Mouse (Mus musculus) heart, postnatal 0 days (tissue): Measurements from ENCODE around the gene Lrrk1. TPM values are rescaled to one million over a fixed set of nuclear protein-coding genes. Genes with fewer than 3 reads are reported as not detected.

Experiments used
- ATAC-seq: fragments of 200-750 bp; cut with Nextera tagmentation; 2 replicates; pipeline ENCODE4 v1.8.0; 2017; ENCODE audit warnings: low read depth, moderate number of reproducible peaks, moderate library complexity; ENCODE audit not compliant: insufficient read depth
- DNase-seq: peaks from one replicate; pipeline ENCODE4 v3.0.0-alpha.2; 2016; ENCODE audit warnings: low spot score
- H3K27ac ChIP-seq: fragments of 300-500 bp; sonication (generic); 2 replicates; pipeline ENCODE4 v1.5.1; 2014; ENCODE audit warnings: low read depth, mild to moderate bottlenecking
- H3K27me3 ChIP-seq: fragments of 300-500 bp; sonication (generic); 2 replicates; pipeline ENCODE4 v1.6.1; 2014; ENCODE audit warnings: low read length, mixed read lengths; ENCODE audit not compliant: control insufficient read depth, insufficient read depth
- H3K36me3 ChIP-seq: fragments of 300-500 bp; sonication (generic); replicated peaks from 2 replicates; pipeline ENCODE4 v1.6.1; 2014; ENCODE audit warnings: low read length, mixed read lengths; ENCODE audit not compliant: control insufficient read depth, insufficient read depth
- H3K4me1 ChIP-seq: fragments of 300-500 bp; sonication (generic); 2 replicates; pipeline ENCODE4 v1.6.1; 2014; ENCODE audit warnings: antibody characterized with exemption; ENCODE audit not compliant: control insufficient read depth, insufficient read depth
- H3K4me2 ChIP-seq: fragments of 300-500 bp; sonication (generic); 2 replicates; pipeline ENCODE4 v1.6.1; 2014; ENCODE audit warnings: low read depth, mild to moderate bottlenecking, low read length, moderate library complexity
- H3K4me3 ChIP-seq: fragments of 300-500 bp; sonication (generic); 2 replicates; pipeline ENCODE4 v1.5.1; 2014; ENCODE audit warnings: low read depth, low read length
- H3K9ac ChIP-seq: fragments of 300-500 bp; sonication (generic); replicated peaks from 2 replicates; pipeline ENCODE4 v1.6.1; 2014; ENCODE audit warnings: low read depth, low read length, mixed read lengths
- H3K9me3 ChIP-seq: fragments of 300-500 bp; sonication (generic); replicated peaks from 2 replicates; pipeline ENCODE4 v1.6.1; 2016; ENCODE audit warnings: low read length; ENCODE audit not compliant: control insufficient read depth
- CTCF ChIP-seq: IDR thresholded peaks from 2 replicates; pipeline ENCODE4 v1.5.1; 2016; ENCODE audit warnings: antibody characterized with exemption, control low read depth, low read depth
- EP300 ChIP-seq: IDR thresholded peaks from 2 replicates; pipeline ENCODE4 v1.6.1; 2016; ENCODE audit warnings: antibody characterized with exemption, low read depth
- WGBS: fragments of 180-500 bp; shearing (Covaris S2); extraction: QIAGEN DNeasy Blood & Tissue Kit; methylation state at CpG from one replicate; pipeline ENCODE4 v1.1.7; 2014; 5-methylcytosine and 5-hydroxymethylcytosine counted together
- polyA plus RNA-seq: library from polyadenylated mRNA; unstranded; fragments of >200 nt; fragmentation: Nextera tagmentation; extraction: Ambion mirVana; gene quantifications from 2 replicates; pipeline ENCODE4 v1.2.1, GENCODE M21; 2015
- total RNA-seq: library from RNA; depleted of rRNA; stranded (reverse); fragments of >200 nt; gene quantifications from 2 replicates; pipeline ENCODE4 v1.2.3, GENCODE M21; 2014; ENCODE audit warnings: low replicate concordance

Gene Lrrk1
- total and polyA plus RNA-seq, 2 experiments from 2014 or later: 4.1 to 10.3 TPM

DNA sequence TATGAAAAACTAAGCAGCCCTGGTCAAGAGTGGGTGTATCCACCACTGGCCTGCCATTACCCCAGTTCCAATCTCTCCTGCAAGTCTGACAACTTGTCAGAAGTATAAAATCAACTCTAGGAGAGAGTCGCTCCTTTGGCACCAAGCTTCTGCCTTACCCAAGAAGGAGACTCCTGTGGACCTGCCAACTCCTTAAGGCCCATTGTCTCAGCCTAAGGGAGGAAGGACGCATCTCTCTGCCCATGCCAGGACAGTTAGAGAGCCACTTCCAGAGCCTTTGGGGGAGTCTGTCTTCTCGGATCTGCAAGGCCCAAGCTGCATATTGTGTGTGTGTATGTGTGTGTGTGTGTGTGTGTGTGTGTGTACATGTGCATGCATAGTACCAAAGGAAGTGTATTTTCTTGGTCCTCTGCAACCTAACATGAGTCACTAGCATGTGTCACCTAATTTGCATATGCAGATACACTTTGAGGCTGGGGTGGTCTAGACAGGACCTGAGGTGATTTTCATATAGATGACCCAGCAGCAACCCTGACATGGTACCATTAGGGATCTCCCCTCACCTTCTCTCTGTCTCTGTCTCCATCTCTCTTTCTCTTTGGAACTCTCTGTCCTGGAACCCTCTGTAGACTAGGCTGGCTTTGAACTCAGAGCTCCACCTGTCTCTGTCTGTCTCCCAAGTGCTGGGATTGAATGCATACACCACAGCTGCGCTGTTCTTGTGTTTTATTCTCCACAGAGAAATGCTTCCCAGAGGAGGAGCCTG is 168.9 kb downstream of the Lrrk1 start:
- no peak overlapping the region for H3K4me2 ChIP-seq
- no peak for ATAC-seq
- 73% methylated on average over 4 of the region's 4 CpGs for WGBS
- H3K4me3 ChIP-seq: no peak overlapping the region
- no peak for DNase-seq
- no peaks in the 10 kb centered on the region for H3K36me3 ChIP-seq
- no peaks in the 10 kb centered on the region for H3K9me3 ChIP-seq
- no peak for TF ChIP-seq CTCF
- no peak for TF ChIP-seq EP300
- H3K27me3 ChIP-seq: no peaks in the 10 kb centered on the region
- peaks cover 16% of the 10 kb centered on the region; the same call in 1 of the 2 replicates for H3K4me1 ChIP-seq
- no peak overlapping the region for H3K9ac ChIP-seq
- peak overlapping the region; percentile 77 for H3K27ac ChIP-seq

DNA sequence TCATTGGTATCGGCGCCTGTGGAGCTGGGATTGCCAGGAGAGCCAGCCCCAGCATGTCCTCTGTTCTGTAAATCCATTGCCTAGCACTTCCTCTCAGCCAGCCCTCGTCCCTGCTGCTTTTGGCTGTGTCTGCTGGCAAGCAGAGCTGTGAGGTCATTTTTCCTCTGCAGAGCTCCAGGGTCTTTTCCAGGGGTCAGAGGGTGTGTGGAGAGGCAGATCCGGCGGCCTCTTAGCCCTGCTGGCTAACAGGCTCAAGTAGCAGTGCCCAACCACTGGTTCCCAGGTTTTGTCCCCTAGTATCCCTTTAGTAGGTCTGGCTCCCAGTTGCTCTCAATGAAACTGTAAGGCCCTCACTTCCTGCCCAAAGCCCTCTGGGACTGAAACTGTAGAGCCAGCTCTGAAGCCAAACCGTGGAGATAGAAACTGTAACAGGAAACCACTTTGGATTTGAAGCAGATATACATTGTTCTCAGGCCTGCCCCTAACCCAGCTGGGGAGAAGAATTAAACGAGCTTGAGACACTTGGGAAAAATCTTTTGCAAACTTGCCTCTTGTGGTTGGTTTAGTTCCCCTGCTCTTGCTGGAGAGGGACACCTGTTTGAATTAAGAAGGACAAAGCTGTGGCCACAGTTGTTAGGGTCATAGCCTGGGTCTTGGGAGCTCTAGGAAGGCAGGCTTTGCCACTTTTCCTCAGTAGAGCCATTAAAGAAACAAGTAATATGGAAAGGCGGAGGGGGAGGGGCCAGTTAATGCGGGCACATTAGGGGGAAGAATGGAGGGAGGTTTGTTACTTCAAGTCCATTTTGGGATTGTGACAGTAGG is 169.7 kb downstream of the Lrrk1 start:
- WGBS: 39% methylated on average over 9 of the region's 9 CpGs
- DNase-seq (peak; percentile 72), ATAC-seq (peak; percentile 74)
- TF ChIP-seq CTCF (no peak), EP300 (no peak; the same call in 1 of the 2 replicates)
- no peak overlapping the region for H3K9ac ChIP-seq
- no peaks in the 10 kb centered on the region for H3K36me3 ChIP-seq
- H3K4me2 ChIP-seq: no peak overlapping the region
- H3K4me3 ChIP-seq: no peak overlapping the region
- H3K4me1 ChIP-seq: peaks cover 16% of the 10 kb centered on the region; the same call in 1 of the 2 replicates
- no peaks in the 10 kb centered on the region for H3K9me3 ChIP-seq
- H3K27me3 ChIP-seq: no peaks in the 10 kb centered on the region
- peak overlapping the region; percentile 77 for H3K27ac ChIP-seq

DNA sequence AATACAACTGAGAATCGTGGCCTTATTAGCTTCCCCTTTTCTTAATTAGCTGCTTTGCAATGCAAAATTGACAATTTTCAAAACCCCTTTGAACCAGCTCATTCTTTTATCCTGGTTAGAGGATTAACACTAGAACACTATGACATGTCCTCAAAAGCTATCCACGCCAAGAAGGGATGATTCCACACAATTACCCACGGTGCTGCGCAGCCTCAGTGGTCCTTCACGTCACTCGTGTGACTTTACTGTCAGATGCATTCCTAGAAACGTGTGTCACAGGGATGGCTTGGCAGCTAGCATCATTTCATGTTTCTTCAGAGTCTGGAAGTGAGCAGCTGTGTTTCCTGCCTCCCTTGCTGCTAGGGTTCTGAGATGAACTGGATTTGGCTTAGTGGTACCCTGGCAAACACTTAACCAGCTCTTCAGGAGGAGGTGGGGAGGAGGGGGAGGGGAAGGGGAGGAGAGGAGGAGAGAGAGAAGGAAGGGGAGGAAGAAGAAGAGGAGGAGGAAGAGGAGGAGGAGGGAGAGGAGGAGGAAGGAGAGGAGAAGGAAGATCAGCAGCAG is 170.5 kb downstream of the Lrrk1 start:
- ATAC-seq: 0 out of 2 replicates have a peak, but pooled peaks have one; percentile 31
- WGBS: 65% methylated on average over 7 of the region's 7 CpGs
- Histone ChIP-seq H3K9ac (no peak overlapping the region), H3K36me3 (no peaks in the 10 kb centered on the region), H3K4me2 (no peak overlapping the region), H3K9me3 (no peaks in the 10 kb centered on the region), H3K4me3 (no peak overlapping the region), H3K27ac (peak overlapping the region; percentile 77), H3K4me1 (peaks cover 16% of the 10 kb centered on the region; the same call in 1 of the 2 replicates), H3K27me3 (no peaks in the 10 kb centered on the region)
- DNase-seq: peak; percentile 29
- no peak for TF ChIP-seq EP300

DNA sequence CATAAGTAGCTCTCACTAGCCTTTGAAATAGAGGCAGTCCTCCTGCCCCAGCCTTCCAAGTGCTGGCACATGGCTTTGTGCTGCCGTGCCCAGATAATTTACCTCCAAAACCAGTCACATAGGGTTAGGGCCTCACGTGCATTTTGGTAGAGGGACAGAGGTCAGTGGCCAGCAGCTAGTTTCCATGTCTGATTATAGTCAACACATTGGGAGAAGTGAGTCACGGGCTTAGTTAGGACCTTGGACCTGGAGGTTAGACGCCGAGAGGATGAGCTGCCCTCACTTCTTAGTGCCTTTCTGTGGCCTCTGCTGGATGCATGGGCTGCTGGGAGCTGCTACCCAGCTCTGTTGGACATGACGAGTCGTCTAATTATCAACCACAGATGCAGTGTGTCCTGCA is 171.1 kb downstream of the Lrrk1 start:
- ATAC-seq: no peak

DNA sequence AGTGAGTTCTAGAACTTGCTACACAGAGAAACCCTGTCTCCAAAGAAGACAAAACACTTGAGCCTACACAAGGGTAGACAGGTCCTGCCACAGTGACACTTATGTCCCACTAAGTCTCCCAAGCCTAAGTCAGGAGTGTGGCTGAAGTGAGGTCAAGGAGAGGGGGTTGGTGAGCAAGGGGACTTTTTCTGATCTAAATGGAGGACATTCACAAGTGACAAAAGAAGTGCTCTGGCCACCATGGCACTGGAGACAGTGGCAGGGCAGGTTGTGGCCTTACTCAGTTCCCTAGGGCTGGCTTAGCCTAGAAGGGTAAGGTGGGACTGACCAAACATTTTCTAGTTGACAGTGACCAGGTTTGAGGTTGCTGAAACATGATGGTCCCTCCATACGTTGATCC is 172.2 kb downstream of the Lrrk1 start:
- Histone ChIP-seq H3K4me1 (peaks cover 16% of the 10 kb centered on the region; the same call in 1 of the 2 replicates), H3K9me3 (no peaks in the 10 kb centered on the region), H3K4me3 (no peak overlapping the region), H3K4me2 (no peak overlapping the region), H3K9ac (no peak overlapping the region), H3K27ac (no peak overlapping the region), H3K27me3 (no peaks in the 10 kb centered on the region), H3K36me3 (no peaks in the 10 kb centered on the region)
- no peak for TF ChIP-seq EP300
- no peak for TF ChIP-seq CTCF
- no peak for DNase-seq
- ATAC-seq: no peak
- 77% methylated on average over 1 of the region's 1 CpGs for WGBS

More for the DNA sequence above, 171.1 kb downstream of the Lrrk1 start:
- Histone ChIP-seq H3K9ac (no peak overlapping the region), H3K36me3 (no peaks in the 10 kb centered on the region), H3K9me3 (no peaks in the 10 kb centered on the region), H3K27me3 (no peaks in the 10 kb centered on the region), H3K4me1 (peaks cover 16% of the 10 kb centered on the region; the same call in 1 of the 2 replicates), H3K27ac (peak overlapping the region; percentile 77; the same call in 1 of the 2 replicates), H3K4me2 (no peak overlapping the region), H3K4me3 (no peak overlapping the region)
- TF ChIP-seq EP300 (no peak), CTCF (no peak)
- 74% methylated on average over 7 of the region's 7 CpGs for WGBS
- no peak for DNase-seq
